Mouse (Mus musculus): ENCODE results near the gene Slc1a5. TPM values are rescaled to one million over a fixed set of nuclear protein-coding genes. Genes with fewer than 3 reads are reported as not detected.
A peak's percentile ranks its signal among the peaks of the same experiment; 100 is the strongest.

Gene Slc1a5
- polyA plus RNA-seq, 1 experiment = 35.2 TPM

GRCm38 (mm10) chr7:16843441-16844171 is 62.5 kb downstream of the Slc1a5 start:
- no peak for TF ChIP-seq FLI1 (IDR thresholded peaks at IDR 0.05; ENCODE audit: low read length)
- H3K4me1 ChIP-seq = peaks cover 78% of the 10 kb centered on the region
- H3K27me3 ChIP-seq (replicated peaks) = no peaks in the 10 kb centered on the region
- H3K4me3 ChIP-seq (replicated peaks) = peak overlapping the region; percentile 93
- H3K9me3 ChIP-seq = no peaks in the 10 kb centered on the region
- peaks cover 66% of the 10 kb centered on the region for H3K36me3 ChIP-seq (replicated peaks; ENCODE audit: low read length)

GRCm38 (mm10) chr7:16844696-16845071 is 63.5 kb downstream of the Slc1a5 start:
- H3K36me3 ChIP-seq (replicated peaks; ENCODE audit: low read length) = peaks cover 66% of the 10 kb centered on the region
- H3K27me3 ChIP-seq (replicated peaks) = no peaks in the 10 kb centered on the region
- H3K9me3 ChIP-seq = no peaks in the 10 kb centered on the region
- H3K4me1 ChIP-seq = peaks cover 73% of the 10 kb centered on the region
- H3K4me3 ChIP-seq (replicated peaks) = peak overlapping the region; percentile 93
- TF ChIP-seq GATA1 (IDR thresholded peaks at IDR 0.05; ENCODE audit: borderline replicate concordance, low read length) = no peak
- no peak for TF ChIP-seq FLI1 (IDR thresholded peaks at IDR 0.05; ENCODE audit: low read length)

DNA sequence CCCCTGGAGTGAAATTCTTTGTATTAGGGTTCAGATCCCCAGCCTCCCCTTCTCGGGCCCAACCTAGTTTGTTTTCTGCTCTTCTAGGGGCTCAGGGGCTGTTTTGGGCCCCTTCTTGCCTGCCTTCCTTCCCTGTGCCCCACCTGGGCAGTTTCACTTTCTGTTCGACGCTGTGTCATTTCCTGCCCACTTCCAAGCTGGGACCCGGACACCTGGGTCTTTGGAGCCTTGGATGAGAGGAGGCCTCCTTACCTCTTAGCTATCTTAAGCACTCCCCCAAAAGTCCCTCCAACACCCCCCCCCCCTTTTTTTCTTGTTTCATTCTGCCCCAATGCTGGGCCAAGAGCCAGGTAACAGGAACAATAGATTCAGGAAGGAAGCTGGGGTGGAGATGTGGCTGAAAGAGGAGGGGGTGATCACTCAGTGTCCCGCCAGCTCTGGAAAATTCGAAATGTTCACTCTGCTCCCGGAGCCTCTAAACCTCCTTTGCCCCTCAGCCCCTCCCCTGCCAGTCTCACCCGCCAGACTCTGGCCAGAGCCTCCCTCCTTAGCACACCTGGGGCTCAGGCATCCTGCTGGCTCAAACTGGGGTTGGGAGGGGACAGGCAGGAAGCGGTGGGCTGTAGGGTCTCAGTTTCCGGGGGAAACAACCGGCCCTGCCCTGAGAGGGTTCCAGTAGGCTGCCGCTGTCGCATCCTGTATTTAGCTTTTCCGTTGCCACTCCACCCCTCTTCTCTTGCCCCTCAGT is 64.1 kb downstream of the Slc1a5 start:
- peak overlapping the region; percentile 93 for H3K4me3 ChIP-seq (replicated peaks)

GRCm38 (mm10) chr7:16845820-16846167 is 64.7 kb downstream of the Slc1a5 start:
- Histone ChIP-seq H3K4me3 (replicated peaks) (peak overlapping the region; percentile 93), H3K9me3 (no peaks in the 10 kb centered on the region), H3K4me1 (peaks cover 67% of the 10 kb centered on the region), H3K36me3 (replicated peaks; ENCODE audit: low read length) (peaks cover 66% of the 10 kb centered on the region), H3K27me3 (replicated peaks) (no peaks in the 10 kb centered on the region)
- no peak for TF ChIP-seq GATA1 (IDR thresholded peaks at IDR 0.05; ENCODE audit: borderline replicate concordance, low read length)
- no peak for TF ChIP-seq FLI1 (IDR thresholded peaks at IDR 0.05; ENCODE audit: low read length)

More for the DNA sequence above, 64.1 kb downstream of the Slc1a5 start:
- TF ChIP-seq FLI1 (IDR thresholded peaks at IDR 0.05; ENCODE audit: low read length) (no peak), GATA1 (IDR thresholded peaks at IDR 0.05; ENCODE audit: borderline replicate concordance, low read length) (no peak)
- peaks cover 66% of the 10 kb centered on the region for H3K36me3 ChIP-seq (replicated peaks; ENCODE audit: low read length)
- no peaks in the 10 kb centered on the region for H3K27me3 ChIP-seq (replicated peaks)
- H3K4me1 ChIP-seq = peaks cover 72% of the 10 kb centered on the region
- no peaks in the 10 kb centered on the region for H3K9me3 ChIP-seq

GRCm38 (mm10) chr7:16846775-16847174 is 65.6 kb downstream of the Slc1a5 start:
- H3K36me3 ChIP-seq (replicated peaks; ENCODE audit: low read length) = peaks cover 64% of the 10 kb centered on the region
- H3K4me1 ChIP-seq = peaks cover 57% of the 10 kb centered on the region
- H3K27me3 ChIP-seq (replicated peaks) = no peaks in the 10 kb centered on the region
- TF ChIP-seq FLI1 (IDR thresholded peaks at IDR 0.05; ENCODE audit: low read length) = no peak
- TF ChIP-seq GATA1 (IDR thresholded peaks at IDR 0.05; ENCODE audit: borderline replicate concordance, low read length) = no peak
- H3K9me3 ChIP-seq = no peaks in the 10 kb centered on the region
- H3K4me3 ChIP-seq (replicated peaks) = no peak overlapping the region

DNA sequence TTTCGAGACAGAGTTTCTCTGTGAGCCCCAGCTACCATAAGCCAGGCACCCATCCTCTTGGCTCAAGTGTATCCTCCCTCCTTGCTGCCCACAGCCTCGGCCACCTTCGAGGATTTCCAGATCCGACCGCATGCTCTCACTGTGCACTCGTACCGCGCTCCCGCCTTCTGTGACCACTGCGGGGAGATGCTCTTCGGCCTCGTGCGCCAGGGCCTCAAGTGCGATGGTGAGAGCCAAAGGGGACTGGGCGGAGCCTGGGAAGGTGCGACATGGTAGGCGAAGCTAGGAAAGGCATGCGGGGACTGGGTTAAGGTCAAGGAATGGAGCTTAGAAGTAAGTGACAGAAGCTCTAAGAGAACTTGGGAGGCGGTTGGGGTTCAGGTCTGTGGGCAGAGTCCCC is 66.4 kb downstream of the Slc1a5 start:
- peaks cover 49% of the 10 kb centered on the region for H3K4me1 ChIP-seq
- H3K36me3 ChIP-seq (replicated peaks; ENCODE audit: low read length) = peaks cover 68% of the 10 kb centered on the region
- TF ChIP-seq GATA1 (IDR thresholded peaks at IDR 0.05; ENCODE audit: borderline replicate concordance, low read length) (no peak), FLI1 (IDR thresholded peaks at IDR 0.05; ENCODE audit: low read length) (no peak)
- no peaks in the 10 kb centered on the region for H3K9me3 ChIP-seq
- H3K4me3 ChIP-seq (replicated peaks) = peak overlapping the region; percentile 18
- no peaks in the 10 kb centered on the region for H3K27me3 ChIP-seq (replicated peaks)

Other genes starting within 250 kb of the Slc1a5 start
- 2.7 TPM in 2 replicates for gene Arhgap35, start 166.3 kb upstream of the Slc1a5 start, polyA plus RNA-seq (2012; ENCODE audit: insufficient read depth, low replicate concordance)
- 0.10 TPM in 1 of 2 replicates, not detected in the other for gene Ceacam15, start 105.6 kb upstream of the Slc1a5 start, polyA plus RNA-seq (2012; ENCODE audit: insufficient read depth, low replicate concordance)
- gene Ceacam9, start 59.4 kb upstream of the Slc1a5 start, polyA plus RNA-seq (2012; ENCODE audit: insufficient read depth, low replicate concordance) = not detected in 2 replicates
- gene Ap2s1, start 42.9 kb upstream of the Slc1a5 start, polyA plus RNA-seq (2012; ENCODE audit: insufficient read depth, low replicate concordance) = 1,190 and 1,969 TPM in 2 replicates
- 83.0 and 118 TPM in 2 replicates for gene Strn4, start 34.5 kb downstream of the Slc1a5 start, polyA plus RNA-seq (2012; ENCODE audit: insufficient read depth, low replicate concordance)
- gene Fkrp, start 35.4 kb downstream of the Slc1a5 start, polyA plus RNA-seq (2012; ENCODE audit: insufficient read depth, low replicate concordance) = 14.8 and 21.1 TPM in 2 replicates
- 54.4 and 70.1 TPM in 2 replicates for gene Prkd2, start 61.6 kb downstream of the Slc1a5 start, polyA plus RNA-seq (2012; ENCODE audit: insufficient read depth, low replicate concordance)
- 3.3 and 10.9 TPM in 2 replicates for gene Dact3, start 94.0 kb downstream of the Slc1a5 start, polyA plus RNA-seq (2012; ENCODE audit: insufficient read depth, low replicate concordance)
- gene Gng8, start 110.4 kb downstream of the Slc1a5 start, polyA plus RNA-seq (2012; ENCODE audit: insufficient read depth, low replicate concordance) = not detected in 2 replicates
- gene Ptgir, start 125.2 kb downstream of the Slc1a5 start, polyA plus RNA-seq (2012; ENCODE audit: insufficient read depth, low replicate concordance) = 56.9 and 66.7 TPM in 2 replicates
- 823 and 866 TPM in 2 replicates for gene Calm3, start 142.8 kb downstream of the Slc1a5 start, polyA plus RNA-seq (2012; ENCODE audit: insufficient read depth, low replicate concordance)
- not detected in 2 replicates for gene Pnmal2, start 163.3 kb downstream of the Slc1a5 start, polyA plus RNA-seq (2012; ENCODE audit: insufficient read depth, low replicate concordance)
- not detected in 2 replicates for gene Pnmal1, start 178.3 kb downstream of the Slc1a5 start, polyA plus RNA-seq (2012; ENCODE audit: insufficient read depth, low replicate concordance)
- 0.06 and 1.4 TPM in 2 replicates for gene Gm42372, start 201.7 kb downstream of the Slc1a5 start, polyA plus RNA-seq (2012; ENCODE audit: insufficient read depth, low replicate concordance)
- gene Ccdc8, start 211.4 kb downstream of the Slc1a5 start, polyA plus RNA-seq (2012; ENCODE audit: insufficient read depth, low replicate concordance) = 2.9 and 5.3 TPM in 2 replicates
- 55.6 and 70.0 TPM in 2 replicates for gene Ppp5c, start 246.6 kb downstream of the Slc1a5 start, polyA plus RNA-seq (2012; ENCODE audit: insufficient read depth, low replicate concordance)

All from megakaryocyte, embryonic 14.5 days (primary cell).